Mouse (Mus musculus): ENCODE data around the gene Podxl2. TPM values are rescaled to one million over a fixed set of nuclear protein-coding genes. Genes with fewer than 3 reads are reported as not detected.

Podxl2 gene
- polyA plus RNA-seq, 1 experiment = 100.0 TPM

DNA sequence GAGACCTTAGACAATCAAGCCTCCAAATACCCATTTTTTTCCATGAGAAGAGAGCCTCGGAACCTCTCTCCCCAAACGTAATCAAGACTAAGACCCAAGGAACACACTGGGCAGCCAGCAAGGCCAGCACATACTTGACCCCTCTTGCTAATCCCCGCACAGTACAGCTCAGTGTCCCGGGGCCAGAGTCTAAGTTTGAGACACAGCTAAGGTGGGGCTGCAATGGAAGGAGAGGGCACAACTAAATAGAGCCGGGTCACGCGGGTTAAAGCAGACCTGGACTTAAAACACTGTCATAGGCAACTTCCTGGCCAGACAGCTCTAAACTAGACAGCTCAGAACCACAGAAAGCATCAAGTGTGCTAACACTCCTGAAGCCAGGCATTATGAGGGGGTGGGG, 16.0 kb upstream of the Podxl2 start:
- Histone ChIP-seq H3K4me3 (ENCODE audit: control insufficient read depth, insufficient read depth, low read length) (no peak overlapping the region), H3K27ac (ENCODE audit: control insufficient read depth, insufficient read depth, low read length) (no peak overlapping the region), H3K36me3 (ENCODE audit: control insufficient read depth, insufficient read depth, low read length) (peaks cover 54% of the 10 kb centered on the region), H3K4me1 (replicated peaks; ENCODE audit: control insufficient read depth, insufficient read depth, low read length) (peaks cover 20% of the 10 kb centered on the region), H3K27me3 (ENCODE audit: control insufficient read depth, insufficient read depth, low read length) (no peaks in the 10 kb centered on the region)
- no peak for DNase-seq
- no peak for TF ChIP-seq CTCF (IDR thresholded peaks at IDR 0.05; ENCODE audit: borderline replicate concordance, control insufficient read depth, extremely low read depth, insufficient read depth, low read length, poor library complexity)
- no peak for TF ChIP-seq POLR2A (IDR thresholded peaks at IDR 0.05; ENCODE audit: control insufficient read depth, extremely low read depth, insufficient read depth, low read length, poor library complexity)
- WGBS = 93% methylated on average over 7 of the region's 7 CpGs

DNA sequence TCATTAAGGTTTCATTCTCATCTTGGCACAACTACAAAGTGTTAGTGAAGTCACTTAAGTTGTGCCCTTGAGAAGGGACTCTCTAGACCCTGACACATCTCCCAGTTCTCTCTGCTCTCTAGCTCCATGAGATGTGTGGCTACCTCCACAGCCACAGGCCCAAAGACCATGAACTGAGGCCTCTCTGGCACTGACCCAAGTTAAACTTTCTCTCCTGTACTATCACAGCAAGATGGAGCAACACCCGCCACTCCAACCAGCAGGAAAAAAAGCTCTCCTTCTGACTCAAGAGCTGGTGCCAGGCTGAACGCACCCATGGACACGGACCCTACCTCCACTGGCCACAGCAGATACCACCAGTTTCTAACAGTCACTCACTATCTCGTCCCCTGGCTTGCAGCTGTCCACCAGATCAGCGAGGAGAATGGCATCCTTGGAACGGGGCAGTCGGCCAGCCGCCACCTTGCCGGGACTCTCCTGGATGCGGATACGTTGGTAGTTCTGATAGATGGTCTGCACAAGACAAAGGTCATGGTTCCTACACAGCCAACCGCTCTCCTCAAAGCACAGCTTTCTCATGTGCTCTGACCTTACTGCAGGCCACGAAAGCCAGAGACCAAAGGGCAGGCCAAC, 14.7 kb upstream of the Podxl2 start:
- H3K4me1 ChIP-seq (replicated peaks; ENCODE audit: control insufficient read depth, insufficient read depth, low read length) = peaks cover 23% of the 10 kb centered on the region
- WGBS = 98% methylated on average over 13 of the region's 13 CpGs
- peaks cover 67% of the 10 kb centered on the region for H3K36me3 ChIP-seq (ENCODE audit: control insufficient read depth, insufficient read depth, low read length)
- no peak overlapping the region for H3K4me3 ChIP-seq (ENCODE audit: control insufficient read depth, insufficient read depth, low read length)
- TF ChIP-seq CTCF (IDR thresholded peaks at IDR 0.05; ENCODE audit: borderline replicate concordance, control insufficient read depth, extremely low read depth, insufficient read depth, low read length, poor library complexity) (no peak), POLR2A (IDR thresholded peaks at IDR 0.05; ENCODE audit: control insufficient read depth, extremely low read depth, insufficient read depth, low read length, poor library complexity) (no peak)
- H3K27me3 ChIP-seq (ENCODE audit: control insufficient read depth, insufficient read depth, low read length) = no peaks in the 10 kb centered on the region
- H3K27ac ChIP-seq (ENCODE audit: control insufficient read depth, insufficient read depth, low read length) = no peak overlapping the region
- no peak for DNase-seq

DNA sequence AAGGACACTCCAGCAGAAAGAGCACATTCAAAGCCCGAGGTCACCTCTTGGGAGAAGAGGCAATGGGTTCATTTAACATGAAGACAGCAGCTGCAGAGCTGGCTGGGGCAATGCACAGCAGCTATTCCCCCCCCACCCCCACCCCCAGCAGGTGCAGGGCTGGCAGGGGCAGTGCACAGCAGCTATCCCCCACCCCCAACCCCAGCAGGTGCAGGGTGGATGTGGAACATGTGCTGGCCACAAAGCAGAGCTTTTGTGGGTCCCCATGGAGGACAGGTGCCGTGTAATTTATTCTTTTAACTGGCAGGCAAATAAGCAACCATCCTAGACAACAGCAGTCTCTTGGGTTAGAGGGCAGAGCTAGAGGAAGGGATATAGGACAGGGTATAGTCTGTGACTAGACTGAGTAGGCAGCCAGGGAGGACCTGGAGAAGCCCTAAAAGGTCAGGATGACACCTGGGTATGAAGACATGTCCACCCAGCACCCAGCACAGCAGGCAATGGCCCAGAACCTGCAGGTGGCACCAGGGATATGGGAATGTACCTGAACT, 11.6 kb upstream of the Podxl2 start:
- H3K27ac ChIP-seq (ENCODE audit: control insufficient read depth, insufficient read depth, low read length) = peak overlapping the region; percentile 86
- 10% methylated on average over 2 of the region's 2 CpGs for WGBS
- peaks cover 23% of the 10 kb centered on the region for H3K4me1 ChIP-seq (replicated peaks; ENCODE audit: control insufficient read depth, insufficient read depth, low read length)
- TF ChIP-seq POLR2A (IDR thresholded peaks at IDR 0.05; ENCODE audit: control insufficient read depth, extremely low read depth, insufficient read depth, low read length, poor library complexity) (no peak), CTCF (IDR thresholded peaks at IDR 0.05; ENCODE audit: borderline replicate concordance, control insufficient read depth, extremely low read depth, insufficient read depth, low read length, poor library complexity) (no peak)
- DNase-seq = peak; percentile 82
- H3K27me3 ChIP-seq (ENCODE audit: control insufficient read depth, insufficient read depth, low read length) = no peaks in the 10 kb centered on the region
- no peak overlapping the region for H3K4me3 ChIP-seq (ENCODE audit: control insufficient read depth, insufficient read depth, low read length)
- peaks cover 72% of the 10 kb centered on the region for H3K36me3 ChIP-seq (ENCODE audit: control insufficient read depth, insufficient read depth, low read length)

DNA sequence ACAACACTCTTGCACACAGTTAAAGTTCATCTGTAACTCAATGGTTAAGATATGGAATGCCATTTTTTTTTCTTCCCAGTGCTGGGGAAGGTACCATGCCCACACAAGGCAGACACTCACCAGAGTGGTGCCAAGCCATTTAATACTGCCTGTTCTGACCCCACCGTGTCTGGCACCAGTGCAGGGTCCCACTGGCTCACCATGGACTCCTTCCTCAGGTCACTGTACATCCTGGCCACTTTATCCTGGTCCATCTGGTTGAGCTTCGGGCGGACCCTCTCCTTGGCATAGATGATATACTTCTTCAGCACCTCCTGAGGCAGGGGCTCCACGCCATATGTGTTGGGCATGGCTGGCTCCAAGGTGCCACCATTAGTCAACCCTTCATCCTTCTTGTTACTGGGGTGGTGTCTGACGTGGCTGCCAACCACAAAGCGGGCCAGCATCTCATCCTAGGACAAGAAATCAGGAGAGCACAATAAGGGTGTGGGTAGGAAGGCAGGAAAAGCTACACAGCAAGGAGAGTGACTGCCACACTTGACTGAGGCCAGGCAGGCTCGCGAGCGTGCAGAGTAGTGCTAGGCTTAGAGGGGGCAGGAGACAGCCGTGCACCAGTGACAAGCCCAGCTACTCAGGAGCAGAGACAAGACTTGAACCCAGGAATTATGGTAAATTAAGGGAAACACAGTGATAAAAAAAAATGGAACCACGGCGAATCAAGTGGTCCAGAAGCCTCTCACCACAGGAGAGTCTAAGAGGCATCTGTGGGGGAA, 11.0 kb upstream of the Podxl2 start:
- TF ChIP-seq POLR2A (IDR thresholded peaks at IDR 0.05; ENCODE audit: control insufficient read depth, extremely low read depth, insufficient read depth, low read length, poor library complexity) = no peak
- no peak for TF ChIP-seq CTCF (IDR thresholded peaks at IDR 0.05; ENCODE audit: borderline replicate concordance, control insufficient read depth, extremely low read depth, insufficient read depth, low read length, poor library complexity)
- H3K36me3 ChIP-seq (ENCODE audit: control insufficient read depth, insufficient read depth, low read length) = peaks cover 66% of the 10 kb centered on the region

DNA sequence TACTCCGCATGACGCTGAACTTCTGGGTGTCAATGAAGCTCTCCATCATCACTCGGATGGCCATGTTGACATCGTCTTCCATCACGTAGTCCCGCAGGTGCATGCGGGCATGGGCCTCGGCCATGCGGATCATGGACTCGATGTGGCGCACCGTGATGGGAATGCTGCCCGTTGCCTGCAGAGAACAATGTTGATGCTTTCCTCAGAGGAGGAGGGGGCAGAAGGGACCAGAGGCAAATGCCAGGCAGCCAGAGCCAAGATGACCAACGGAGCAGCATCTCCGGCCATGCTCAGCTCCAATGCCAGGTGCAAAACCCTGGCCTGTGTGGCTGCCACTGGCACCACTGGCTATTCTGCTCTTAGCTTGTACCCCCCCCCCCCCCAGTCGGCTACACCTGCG, 9.8 kb upstream of the Podxl2 start:
- DNase-seq = no peak
- WGBS = 97% methylated on average over 17 of the region's 17 CpGs

More for the DNA sequence above, 11.0 kb upstream of the Podxl2 start:
- DNase-seq = peak; percentile 41
- H3K27ac ChIP-seq (ENCODE audit: control insufficient read depth, insufficient read depth, low read length) = peak overlapping the region; percentile 86
- peaks cover 23% of the 10 kb centered on the region for H3K4me1 ChIP-seq (replicated peaks; ENCODE audit: control insufficient read depth, insufficient read depth, low read length)
- no peaks in the 10 kb centered on the region for H3K27me3 ChIP-seq (ENCODE audit: control insufficient read depth, insufficient read depth, low read length)
- no peak overlapping the region for H3K4me3 ChIP-seq (ENCODE audit: control insufficient read depth, insufficient read depth, low read length)
- WGBS = 75% methylated on average over 12 of the region's 12 CpGs

DNA sequence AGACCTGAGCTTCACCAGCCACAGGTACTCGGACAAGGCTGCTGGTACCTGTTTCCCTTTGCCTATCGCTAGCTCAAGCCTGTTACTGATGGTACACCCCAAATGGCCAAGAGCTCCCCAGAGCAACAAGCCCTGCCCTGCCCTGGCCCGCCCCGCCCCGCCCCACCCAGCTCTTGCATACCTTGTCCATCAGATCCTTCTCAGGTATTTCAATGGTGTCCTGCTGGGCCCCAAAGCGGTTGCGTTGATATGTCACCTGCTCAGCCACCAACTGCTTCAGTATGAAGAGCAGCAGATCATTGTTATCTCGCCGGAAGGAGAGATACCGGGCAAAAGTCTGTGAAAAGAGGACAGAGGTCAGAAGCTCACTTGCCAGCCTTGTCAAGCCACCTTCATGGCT, 9.4 kb upstream of the Podxl2 start:
- no peak overlapping the region for H3K4me3 ChIP-seq (ENCODE audit: control insufficient read depth, insufficient read depth, low read length)
- H3K27ac ChIP-seq (ENCODE audit: control insufficient read depth, insufficient read depth, low read length) = no peak overlapping the region
- peaks cover 23% of the 10 kb centered on the region for H3K4me1 ChIP-seq (replicated peaks; ENCODE audit: control insufficient read depth, insufficient read depth, low read length)
- H3K27me3 ChIP-seq (ENCODE audit: control insufficient read depth, insufficient read depth, low read length) = no peaks in the 10 kb centered on the region
- peaks cover 52% of the 10 kb centered on the region for H3K36me3 ChIP-seq (ENCODE audit: control insufficient read depth, insufficient read depth, low read length)
- TF ChIP-seq POLR2A (IDR thresholded peaks at IDR 0.05; ENCODE audit: control insufficient read depth, extremely low read depth, insufficient read depth, low read length, poor library complexity) (no peak), CTCF (IDR thresholded peaks at IDR 0.05; ENCODE audit: borderline replicate concordance, control insufficient read depth, extremely low read depth, insufficient read depth, low read length, poor library complexity) (no peak)
- no peak for DNase-seq
- 95% methylated on average over 10 of the region's 10 CpGs for WGBS

More for the DNA sequence above, 9.8 kb upstream of the Podxl2 start:
- no peaks in the 10 kb centered on the region for H3K27me3 ChIP-seq (ENCODE audit: control insufficient read depth, insufficient read depth, low read length)
- H3K36me3 ChIP-seq (ENCODE audit: control insufficient read depth, insufficient read depth, low read length) = peaks cover 55% of the 10 kb centered on the region
- no peak overlapping the region for H3K27ac ChIP-seq (ENCODE audit: control insufficient read depth, insufficient read depth, low read length)
- no peak overlapping the region for H3K4me3 ChIP-seq (ENCODE audit: control insufficient read depth, insufficient read depth, low read length)
- TF ChIP-seq CTCF (IDR thresholded peaks at IDR 0.05; ENCODE audit: borderline replicate concordance, control insufficient read depth, extremely low read depth, insufficient read depth, low read length, poor library complexity) = no peak
- TF ChIP-seq POLR2A (IDR thresholded peaks at IDR 0.05; ENCODE audit: control insufficient read depth, extremely low read depth, insufficient read depth, low read length, poor library complexity) = no peak
- peaks cover 23% of the 10 kb centered on the region for H3K4me1 ChIP-seq (replicated peaks; ENCODE audit: control insufficient read depth, insufficient read depth, low read length)

Data from thymus, adult 2 months (tissue).